Mouse (Mus musculus): ENCODE data around the gene Gcnt1.

- TF ChIP-seq EP300 (IDR thresholded peaks at IDR 0.05; ENCODE audit: low read depth) (no peak), CTCF (IDR thresholded peaks at IDR 0.05; ENCODE audit: low read depth) (no peak)
Observed at GRCm38 (mm10) chr19:17397922-17398321, 25.3 kb upstream of the Gcnt1 start.

Data from heart, postnatal 0 days (tissue).